In the genomic region with DNA sequence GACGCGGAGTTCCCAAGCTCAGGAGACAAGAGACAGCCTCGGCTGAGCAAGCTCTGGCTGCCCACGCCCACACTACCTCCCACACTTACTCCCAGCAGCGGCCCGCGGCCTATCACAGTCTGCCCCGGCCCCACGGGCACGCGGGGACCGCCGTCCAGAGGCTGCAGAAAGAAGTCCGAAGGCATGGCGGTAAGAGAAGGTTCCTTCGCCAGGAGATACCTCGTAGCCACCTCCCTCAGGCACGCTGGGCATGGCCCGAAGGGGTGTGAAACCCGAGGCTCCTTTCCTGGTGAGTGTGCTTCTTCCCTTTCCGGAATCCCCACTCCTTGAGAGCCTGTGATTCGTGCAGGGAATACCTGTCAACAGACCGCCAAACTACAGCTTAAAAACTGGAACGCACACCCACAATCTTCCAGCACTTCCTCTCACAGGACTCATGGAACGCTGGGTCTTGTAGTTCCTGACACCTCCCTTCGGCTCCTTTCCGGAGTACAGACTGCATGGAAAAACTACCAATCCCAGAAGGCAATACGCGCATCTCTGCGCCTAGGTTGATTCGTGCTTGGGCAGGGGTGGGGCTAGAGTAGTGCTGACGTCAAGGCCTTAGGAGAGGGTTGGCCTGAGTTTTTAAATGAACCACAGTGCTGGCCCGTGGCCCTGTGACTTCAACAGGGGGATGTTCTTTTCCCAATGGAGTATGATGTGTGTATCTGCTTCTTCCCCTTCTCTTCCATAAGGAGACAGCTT, we compare ENCODE assay signal across 7 mouse cellular contexts. TPM values are rescaled to one million over a fixed set of nuclear protein-coding genes. Genes with fewer than 3 reads are reported as not detected.
DNase-seq lines count a peak whose midpoint lies in the region; ATAC-seq lines count a peak whose summit lies in the region.

A gene (minus strand): TSS at position 423 of the 747 bp plus-strand sequence.

- no peaks in the 10 kb centered on the region for H3K36me3 ChIP-seq in embryonic facial prominence, embryonic 11.5 days (replicated peaks; ENCODE audit: control insufficient read depth, insufficient read depth, low read depth, low read length)
- H3K36me3 ChIP-seq in limb, embryonic 10.5 days, result no peaks in the 10 kb centered on the region
- no peaks in the 10 kb centered on the region for H3K36me3 ChIP-seq in midbrain, embryonic 13.5 days

- no peak within 1 kb of the TSS for H3K27ac ChIP-seq in embryonic facial prominence, embryonic 11.5 days (replicated peaks; ENCODE audit: low read depth, low read length)
- H3K27ac ChIP-seq in limb, embryonic 10.5 days, result peak within 1 kb of the TSS; percentile 80
- 0 out of 2 replicates have a peak within 1 kb of the TSS, but pooled peaks have one; percentile 26 for H3K27ac ChIP-seq in midbrain, embryonic 13.5 days

- 0 out of 2 replicates have a peak, but pooled peaks cover 2% of the 10 kb centered on the region for H3K4me1 ChIP-seq in embryonic facial prominence, embryonic 11.5 days (ENCODE audit: control insufficient read depth, insufficient read depth, low read length)
- H3K4me1 ChIP-seq in limb, embryonic 10.5 days, result peaks cover 18% of the 10 kb centered on the region
- peaks cover 30% of the 10 kb centered on the region for H3K4me1 ChIP-seq in midbrain, embryonic 13.5 days (replicated peaks)

- peak; percentile 93 for DNase-seq in adrenal gland, postnatal 14 days
- peak; percentile 99 for DNase-seq in embryonic facial prominence, embryonic 11.5 days (ENCODE audit: low spot score)
- peak; percentile 96 for DNase-seq in kidney, adult 11 months
- DNase-seq in limb, embryonic 10.5 days (ENCODE audit: low spot score), result peak; percentile 84
- DNase-seq in spleen, adult 12 weeks (ENCODE audit: low spot score), result peak; percentile 86

- ATAC-seq in embryonic facial prominence, embryonic 11.5 days (replicated peaks; ENCODE audit: insufficient number of reproducible peaks, low FRiP score, low TSS enrichment, low read depth), result peak; percentile 100
- peak; percentile 98 for ATAC-seq in granulocyte monocyte progenitor cell, adult 5-6 weeks (replicated peaks; ENCODE audit: poor library complexity, severe bottlenecking)
- peak; percentile 100 for ATAC-seq in midbrain, embryonic 13.5 days

- WGBS in embryonic facial prominence, embryonic 11.5 days, result under 1% methylated on average over 33 of the region's 33 CpGs
- WGBS in limb, embryonic 10.5 days, result under 1% methylated on average over 33 of the region's 33 CpGs
- under 1% methylated on average over 33 of the region's 33 CpGs for WGBS in midbrain, embryonic 13.5 days

- H3K9ac ChIP-seq in embryonic facial prominence, embryonic 11.5 days (replicated peaks; ENCODE audit: low read length), result peak within 1 kb of the TSS; percentile 70
- H3K9ac ChIP-seq in midbrain, embryonic 13.5 days (replicated peaks), result peak within 1 kb of the TSS; percentile 83

- H3K4me2 ChIP-seq in embryonic facial prominence, embryonic 11.5 days (ENCODE audit: low read depth, low read length), result peak within 1 kb of the TSS; percentile 89
- peak within 1 kb of the TSS; percentile 95 for H3K4me2 ChIP-seq in midbrain, embryonic 13.5 days (replicated peaks)

- peak within 1 kb of the TSS; percentile 78 for H3K4me3 ChIP-seq in embryonic facial prominence, embryonic 11.5 days (ENCODE audit: low read depth, low read length)
- H3K4me3 ChIP-seq in limb, embryonic 10.5 days, result peak within 1 kb of the TSS; percentile 84
- peak within 1 kb of the TSS; percentile 85 for H3K4me3 ChIP-seq in midbrain, embryonic 13.5 days (replicated peaks)

- no peaks in the 10 kb centered on the region for H3K27me3 ChIP-seq in embryonic facial prominence, embryonic 11.5 days (ENCODE audit: control insufficient read depth, insufficient read depth, low read length)
- H3K27me3 ChIP-seq in limb, embryonic 10.5 days (ENCODE audit: low read depth, poor library complexity, severe bottlenecking), result no peaks in the 10 kb centered on the region
- H3K27me3 ChIP-seq in midbrain, embryonic 13.5 days, result no peaks in the 10 kb centered on the region

- H3K9me3 ChIP-seq in embryonic facial prominence, embryonic 11.5 days (replicated peaks; ENCODE audit: control insufficient read depth, low read length), result no peaks in the 10 kb centered on the region
- no peaks in the 10 kb centered on the region for H3K9me3 ChIP-seq in limb, embryonic 10.5 days (replicated peaks)
- H3K9me3 ChIP-seq in midbrain, embryonic 13.5 days, result no peaks in the 10 kb centered on the region

RNA-seq across cellular contexts. Expression of the gene that starts here (rescaled TPM):
- total RNA-seq in adrenal gland, postnatal 14 days (2021), result 5.9 and 6.9 TPM in 2 replicates
- 15.4 and 20.3 TPM in 2 replicates for polyA plus RNA-seq in embryonic facial prominence, embryonic 11.5 days (2014; fragmentation: Nextera tagmentation; extraction: Ambion mirVana)
- 6.6 and 10.6 TPM in 2 replicates for total RNA-seq in granulocyte monocyte progenitor cell, adult 5-6 weeks (2014; fragmentation: Nextera tagmentation)
- 22.8 and 25.9 TPM in 2 replicates for total RNA-seq in granulocyte monocyte progenitor cell, adult 5-6 weeks (2017)
- polyA plus RNA-seq in limb, embryonic 10.5 days (2016; fragmentation: Nextera tagmentation; extraction: Ambion mirVana), result 12.6 and 12.7 TPM in 2 replicates
- polyA plus RNA-seq in midbrain, embryonic 13.5 days (2015; fragmentation: Nextera tagmentation; extraction: Ambion mirVana), result 8.9 and 10.7 TPM in 2 replicates
